Mouse (Mus musculus): ENCODE results near the gene Mindy3.

DNA sequence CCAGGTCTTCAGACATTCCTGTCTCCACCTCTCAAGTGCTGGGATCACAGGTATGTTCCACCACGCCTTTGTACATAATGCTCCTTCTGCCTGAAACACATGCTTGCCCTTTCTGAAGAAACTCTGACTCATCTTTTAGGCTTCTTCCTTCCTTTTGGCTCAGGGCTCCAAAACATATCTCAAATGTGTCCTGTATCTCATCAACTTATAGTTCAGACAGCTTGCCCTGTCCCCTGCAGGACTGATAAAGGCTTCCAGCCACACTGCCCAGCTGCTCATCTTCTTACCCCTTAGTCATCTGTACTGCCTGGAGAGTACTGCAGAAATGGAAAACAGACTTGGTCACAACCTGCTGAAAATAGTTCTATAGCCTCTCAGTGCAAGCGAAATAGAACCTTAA is 7.0 kb downstream of the Mindy3 start:
- no peak for TF ChIP-seq CTCF (IDR thresholded peaks at IDR 0.05; ENCODE audit: low read depth)
- no peak for TF ChIP-seq EP300 (IDR thresholded peaks at IDR 0.05; ENCODE audit: low read depth)
